Mouse (Mus musculus) R1 (cell line): Measurements from ENCODE around the gene Rpusd2.
"Not testable (repeated sequence)": the region's sequence is repeated elsewhere in the genome, so short reads cannot be mapped to it uniquely, and the experiment has no call there.

Experiments used
- DNase-seq: peaks from one replicate; pipeline ENCODE4 v3.0.0-alpha.2; 2018; ENCODE audit warnings: low read depth, low spot score

The Rpusd2 gene

GRCm38 (mm10) chr2:119034656-119035396 is at the start of gene Rpusd2:
Gene Rpusd2 (plus strand): TSS chr2:119034790.
- DNase-seq = peak; percentile 98

GRCm38 (mm10) chr2:118995490-118995889 is 39.1 kb upstream of the Rpusd2 start:
- DNase-seq = no peak

- DNase-seq = no peak
Measured at GRCm38 (mm10) chr2:118995919-118996797, 38.4 kb upstream of the Rpusd2 start.

- DNase-seq = no peak
Measured at GRCm38 (mm10) chr2:118996798-118997105, 37.8 kb upstream of the Rpusd2 start.

GRCm38 (mm10) chr2:118998115-118998866 is 36.3 kb upstream of the Rpusd2 start:
- DNase-seq = peak; percentile 43

- DNase-seq = peak; percentile 68
Measured at GRCm38 (mm10) chr2:118999025-118999639, 35.5 kb upstream of the Rpusd2 start.

GRCm38 (mm10) chr2:119006886-119007285 is 27.7 kb upstream of the Rpusd2 start:
- no peak for DNase-seq

GRCm38 (mm10) chr2:119009376-119009775 is 25.2 kb upstream of the Rpusd2 start:
- no peak for DNase-seq

- DNase-seq = no peak
Measured at GRCm38 (mm10) chr2:119014989-119015388, 19.6 kb upstream of the Rpusd2 start.

GRCm38 (mm10) chr2:119015604-119016180 is 18.9 kb upstream of the Rpusd2 start:
- no peak for DNase-seq

GRCm38 (mm10) chr2:119016312-119016711 is 18.3 kb upstream of the Rpusd2 start:
- not testable (repeated sequence) for DNase-seq

GRCm38 (mm10) chr2:119017647-119018046 is 16.9 kb upstream of the Rpusd2 start:
- DNase-seq = no peak

- DNase-seq = no peak
Measured at GRCm38 (mm10) chr2:119018391-119019122, 16.0 kb upstream of the Rpusd2 start.

- peak; percentile 60 for DNase-seq
Measured at GRCm38 (mm10) chr2:119019131-119019530, 15.5 kb upstream of the Rpusd2 start.

- DNase-seq = no peak
Measured at GRCm38 (mm10) chr2:119019538-119019937, 15.1 kb upstream of the Rpusd2 start.

- DNase-seq = no peak
Measured at GRCm38 (mm10) chr2:119023154-119023660, 11.4 kb upstream of the Rpusd2 start.

GRCm38 (mm10) chr2:119024536-119025238 is 9.9 kb upstream of the Rpusd2 start:
- no peak for DNase-seq

- no peak for DNase-seq
Measured at GRCm38 (mm10) chr2:119025239-119025616, 9.4 kb upstream of the Rpusd2 start.

- no peak for DNase-seq
Measured at GRCm38 (mm10) chr2:119026951-119027350, 7.6 kb upstream of the Rpusd2 start.
